Mouse (Mus musculus) adrenal gland, postnatal 4 days (tissue): ENCODE results near the gene Cfap298. TPM values are rescaled to one million over a fixed set of nuclear protein-coding genes. Genes with fewer than 3 reads are reported as not detected.

Experiments used
- microRNA-seq: library from miRNA; unstranded; fragments of <30 nt; microRNA quantifications from one replicate; pipeline ENCODE4 v1.2.0, GENCODE M21; 2021
- total RNA-seq, 2 experiments: library from RNA; stranded (reverse); gene quantifications; 2 replicates each; pipeline ENCODE4 v1.2.3; 2021

Gene Cfap298
- total RNA-seq, 2 experiments from 2014 or later: 30.9 to 38.7 TPM

Small RNA genes lying within 50 kb of the gene (microRNA-seq; reads per million reads assigned to microRNA genes)
- not detected for gene Gm22933

Other genes with a start within 250 kb of the Cfap298 start
- gene Mis18a, start 207.7 kb downstream of the Cfap298 start, total RNA-seq: 10 to 100 TPM; 13.9 to 16.4 TPM
- 100 to 1,000 TPM; 216 to 230 TPM for gene Mrap, start 196.9 kb downstream of the Cfap298 start, total RNA-seq
- gene Urb1, start 124.7 kb downstream of the Cfap298 start, total RNA-seq: 10 to 100 TPM; 14.9 to 18.7 TPM
- gene Eva1c, start 108.4 kb downstream of the Cfap298 start, total RNA-seq: 1 to 10 TPM; 5.1 to 5.8 TPM
- gene Synj1, start 76.2 kb upstream of the Cfap298 start, total RNA-seq: 10 to 100 TPM; 37.6 to 43.6 TPM
- gene Paxbp1, start 109.4 kb upstream of the Cfap298 start, total RNA-seq: 10 to 100 TPM; 78.9 to 82.0 TPM
- gene 4932438H23Rik, start 160.0 kb upstream of the Cfap298 start, total RNA-seq: under 1 TPM; 0.31 to 0.40 TPM